Mouse (Mus musculus): ENCODE results near the gene Nrip3.

The Nrip3 gene

GRCm38 (mm10) chr7:109768699-109769383 is 13.0 kb downstream of the Nrip3 start:
- ATAC-seq (ENCODE audit: insufficient number of reproducible peaks, low FRiP score, low TSS enrichment), result no peak

GRCm38 (mm10) chr7:109767575-109768350 is 14.1 kb downstream of the Nrip3 start:
- no peak for ATAC-seq (ENCODE audit: insufficient number of reproducible peaks, low FRiP score, low TSS enrichment)

- ATAC-seq (ENCODE audit: insufficient number of reproducible peaks, low FRiP score, low TSS enrichment), result no peak
These were observed 17.8 kb downstream of the Nrip3 start for GRCm38 (mm10) chr7:109764009-109764408.

DNA sequence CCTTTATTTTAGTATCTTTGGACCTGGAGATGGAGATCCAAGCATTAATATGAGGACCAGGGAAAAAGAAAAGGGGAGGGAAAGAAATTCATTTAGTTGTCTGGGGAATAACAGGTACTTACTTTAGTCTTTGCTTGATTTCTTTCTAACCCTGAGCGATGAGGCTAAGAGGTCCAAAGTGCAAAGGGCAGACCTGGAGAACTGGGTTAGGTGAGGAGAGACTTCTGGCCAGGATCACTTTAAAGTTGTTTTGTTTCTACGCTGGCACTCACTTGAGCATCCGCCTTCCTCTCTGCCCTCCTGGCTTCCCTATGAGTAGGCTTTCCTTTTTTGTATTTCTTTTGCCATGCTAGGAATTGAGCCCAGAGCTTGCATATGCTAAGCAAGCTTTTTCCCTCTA is 25.5 kb downstream of the Nrip3 start:
- ATAC-seq (ENCODE audit: insufficient number of reproducible peaks, low FRiP score, low TSS enrichment), result no peak

DNA sequence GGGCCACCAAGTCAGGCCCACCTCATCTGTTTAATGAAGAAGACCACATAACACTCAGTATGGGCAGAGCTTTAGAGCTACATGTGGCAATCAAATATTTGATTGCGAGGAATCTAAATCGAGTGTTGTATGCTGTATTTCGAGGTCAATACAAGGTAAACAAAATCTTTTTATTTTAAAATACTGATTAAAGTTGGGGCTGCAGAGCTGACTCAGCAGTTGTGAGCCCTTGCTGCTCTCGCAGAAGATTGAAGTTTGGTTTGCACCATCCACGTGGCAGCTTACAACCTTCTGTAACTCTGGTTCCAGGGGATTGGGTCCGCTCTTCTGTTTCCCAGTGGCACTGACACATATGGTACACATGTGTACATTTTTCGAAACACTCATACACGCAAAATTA is 27.8 kb downstream of the Nrip3 start:
- no peak for ATAC-seq (ENCODE audit: insufficient number of reproducible peaks, low FRiP score, low TSS enrichment)

DNA sequence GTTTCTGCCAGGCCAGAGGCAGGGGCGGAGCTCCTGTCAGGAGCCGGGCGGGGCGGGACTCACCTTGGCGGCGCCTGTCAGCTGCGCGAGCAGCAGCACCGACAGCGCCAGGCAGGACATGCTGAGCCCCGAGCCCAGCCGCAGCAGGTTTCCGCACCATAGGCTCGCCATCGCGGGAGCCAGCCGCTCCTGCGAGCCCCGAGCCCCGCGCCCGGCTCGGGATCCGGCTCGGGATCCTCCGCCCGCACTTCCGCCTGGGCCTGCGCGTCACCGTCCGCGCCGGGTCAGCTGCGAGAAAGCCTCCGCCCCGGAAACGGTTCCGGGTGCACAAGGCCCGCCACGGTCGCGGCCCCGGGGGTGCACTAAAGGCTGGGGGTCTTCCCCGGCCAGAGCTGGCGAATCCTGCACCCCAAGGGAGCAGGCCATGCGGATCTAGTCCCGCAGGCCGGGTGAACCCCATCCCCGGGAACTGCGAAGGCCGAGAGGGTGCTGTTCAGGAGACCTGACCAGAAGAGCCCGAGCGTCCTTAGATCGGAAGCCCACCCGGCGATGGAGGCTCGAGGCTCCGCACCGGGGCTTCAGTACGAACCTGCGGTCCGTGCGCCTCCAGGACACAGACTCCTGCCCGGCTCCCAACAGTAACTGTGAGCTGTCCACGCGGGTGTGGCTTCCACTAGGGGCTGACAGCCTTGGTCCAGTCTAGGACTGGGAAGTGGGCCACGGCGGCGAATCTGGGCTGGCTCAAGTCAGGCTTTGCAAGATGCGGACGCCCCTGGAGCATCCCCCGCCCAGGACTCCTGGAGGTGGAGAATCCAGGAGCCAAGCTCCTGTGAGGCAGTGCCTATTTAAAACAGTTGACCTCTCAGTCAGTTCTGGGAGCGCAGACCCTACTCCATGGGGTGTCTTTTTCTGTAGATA is 29.6 kb downstream of the Nrip3 start, which contains the start of gene Tmem9b:
Gene Tmem9b, minus strand, starts transcription at position 868 of the 918 bp plus-strand sequence.
- ATAC-seq (ENCODE audit: insufficient number of reproducible peaks, low FRiP score, low TSS enrichment), result peak; percentile 92

- no peak for ATAC-seq (ENCODE audit: insufficient number of reproducible peaks, low FRiP score, low TSS enrichment)
These were observed 30.3 kb downstream of the Nrip3 start for GRCm38 (mm10) chr7:109751427-109752007.

- no peak for ATAC-seq (ENCODE audit: insufficient number of reproducible peaks, low FRiP score, low TSS enrichment)
These were observed 34.1 kb downstream of the Nrip3 start for GRCm38 (mm10) chr7:109747747-109748146.

- no peak for ATAC-seq (ENCODE audit: insufficient number of reproducible peaks, low FRiP score, low TSS enrichment)
These were observed 40.1 kb downstream of the Nrip3 start for GRCm38 (mm10) chr7:109741703-109742102.

GRCm38 (mm10) chr7:109741060-109741459 is 40.8 kb downstream of the Nrip3 start:
- ATAC-seq (ENCODE audit: insufficient number of reproducible peaks, low FRiP score, low TSS enrichment), result no peak

GRCm38 (mm10) chr7:109739822-109740370 is 41.9 kb downstream of the Nrip3 start:
- ATAC-seq (ENCODE audit: insufficient number of reproducible peaks, low FRiP score, low TSS enrichment), result no peak

DNA sequence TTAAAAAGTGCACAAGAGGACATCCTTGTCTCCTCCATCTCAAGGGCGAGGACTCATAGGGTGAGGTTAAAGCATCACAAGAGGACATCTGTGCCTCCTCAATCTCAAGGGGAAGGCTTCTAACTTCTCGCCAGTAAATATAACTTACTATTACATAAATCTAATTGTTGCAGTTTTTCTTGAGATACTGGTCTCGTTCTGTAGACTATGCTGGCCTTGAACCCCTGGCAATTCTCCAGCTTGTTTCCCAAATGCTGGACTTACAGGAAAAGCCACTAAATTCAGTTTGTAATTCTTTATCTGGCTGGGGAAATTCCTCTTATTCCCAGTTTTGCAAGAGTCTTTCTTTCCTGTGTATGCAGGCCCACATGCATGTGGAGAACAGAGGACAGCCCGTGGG is 47.0 kb downstream of the Nrip3 start:
- no peak for ATAC-seq (ENCODE audit: insufficient number of reproducible peaks, low FRiP score, low TSS enrichment)

DNA sequence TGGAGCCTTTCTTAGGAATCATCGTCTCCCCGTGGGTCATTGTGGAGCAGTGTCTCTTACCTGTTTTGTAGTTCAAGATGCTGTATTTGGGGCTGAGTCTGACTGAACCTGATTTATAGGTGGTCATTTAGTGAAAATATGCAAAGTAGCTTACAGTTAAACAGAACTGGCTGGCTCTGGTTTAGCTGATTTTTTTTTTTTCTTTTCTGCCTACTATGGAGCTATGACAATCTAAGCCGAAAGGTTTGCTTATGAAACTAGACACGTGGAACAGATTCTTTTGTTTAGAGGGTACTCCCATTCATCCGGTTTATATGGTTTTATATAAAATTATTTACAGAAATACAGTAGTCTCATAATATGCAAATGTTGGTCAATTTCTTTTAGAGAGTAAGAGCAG is 50.2 kb downstream of the Nrip3 start, which contains the start of gene Ascl3:
Gene Ascl3, minus strand, starts transcription at position 101 of the 400 bp plus-strand sequence.
- ATAC-seq (ENCODE audit: insufficient number of reproducible peaks, low FRiP score, low TSS enrichment), result no peak

DNA sequence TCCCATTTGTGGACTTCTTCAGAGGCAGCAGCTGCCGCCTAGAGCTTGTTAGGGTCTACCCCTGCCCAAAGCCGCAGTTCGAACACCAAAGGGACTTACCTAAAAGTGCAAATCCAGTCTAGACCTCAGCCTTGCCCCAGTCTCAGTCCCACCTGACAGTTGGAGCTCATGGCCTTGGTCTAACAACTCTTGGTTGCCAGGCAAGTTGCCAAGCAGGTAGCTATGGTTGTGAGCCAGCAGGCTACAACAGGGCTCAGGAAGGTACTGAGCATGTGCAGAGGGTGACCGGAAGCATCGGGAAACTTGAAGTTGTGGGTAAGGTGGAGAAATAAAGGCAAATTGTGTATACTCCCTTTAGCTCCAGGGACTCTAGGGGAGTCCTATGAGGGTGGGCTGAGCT is 58.1 kb downstream of the Nrip3 start, which contains the start of gene BC051019:
Gene BC051019, minus strand, starts transcription at position 154 of the 400 bp plus-strand sequence.
- ATAC-seq (ENCODE audit: insufficient number of reproducible peaks, low FRiP score, low TSS enrichment), result no peak

GRCm38 (mm10) chr7:109723114-109723513 is 58.7 kb downstream of the Nrip3 start:
- ATAC-seq (ENCODE audit: insufficient number of reproducible peaks, low FRiP score, low TSS enrichment), result no peak

DNA sequence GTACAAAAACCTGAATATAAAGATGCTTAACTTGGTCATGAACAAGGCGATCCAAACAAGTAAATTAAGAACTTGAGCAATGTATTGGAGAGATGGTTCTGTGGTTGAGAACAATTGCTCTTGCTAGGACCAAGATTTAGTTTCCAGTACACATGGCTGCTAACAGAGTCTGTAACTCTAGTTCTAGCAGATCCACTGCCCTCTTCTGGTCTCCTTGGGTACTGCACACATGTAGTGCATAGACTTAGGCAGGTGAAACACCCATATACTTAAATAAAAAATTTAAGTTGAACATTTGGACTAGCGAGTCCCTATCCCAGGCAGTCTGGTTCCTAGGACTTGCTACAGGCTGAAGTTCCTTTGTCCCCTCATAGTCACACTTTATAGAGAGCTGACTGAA is 59.2 kb downstream of the Nrip3 start:
- ATAC-seq (ENCODE audit: insufficient number of reproducible peaks, low FRiP score, low TSS enrichment), result no peak

DNA sequence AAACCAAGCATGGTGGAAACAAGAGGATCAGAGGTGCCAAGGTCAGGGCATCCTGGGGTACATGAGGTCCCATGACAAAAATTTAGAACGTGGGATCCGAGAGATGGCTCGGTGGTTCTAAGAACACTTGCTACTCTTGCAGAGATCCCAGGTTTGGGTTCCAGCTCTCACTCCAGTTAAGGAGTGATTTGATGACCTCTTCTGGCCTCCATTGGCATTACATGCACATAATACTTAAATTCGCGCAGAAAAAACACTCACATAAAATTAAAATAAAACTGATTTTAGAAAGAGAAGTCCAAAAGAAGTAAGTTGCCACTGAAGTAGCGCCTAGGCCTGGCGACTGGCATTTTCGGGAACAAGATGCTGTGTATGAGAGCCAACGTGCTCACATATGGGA is 62.5 kb downstream of the Nrip3 start:
- no peak for ATAC-seq (ENCODE audit: insufficient number of reproducible peaks, low FRiP score, low TSS enrichment)

DNA sequence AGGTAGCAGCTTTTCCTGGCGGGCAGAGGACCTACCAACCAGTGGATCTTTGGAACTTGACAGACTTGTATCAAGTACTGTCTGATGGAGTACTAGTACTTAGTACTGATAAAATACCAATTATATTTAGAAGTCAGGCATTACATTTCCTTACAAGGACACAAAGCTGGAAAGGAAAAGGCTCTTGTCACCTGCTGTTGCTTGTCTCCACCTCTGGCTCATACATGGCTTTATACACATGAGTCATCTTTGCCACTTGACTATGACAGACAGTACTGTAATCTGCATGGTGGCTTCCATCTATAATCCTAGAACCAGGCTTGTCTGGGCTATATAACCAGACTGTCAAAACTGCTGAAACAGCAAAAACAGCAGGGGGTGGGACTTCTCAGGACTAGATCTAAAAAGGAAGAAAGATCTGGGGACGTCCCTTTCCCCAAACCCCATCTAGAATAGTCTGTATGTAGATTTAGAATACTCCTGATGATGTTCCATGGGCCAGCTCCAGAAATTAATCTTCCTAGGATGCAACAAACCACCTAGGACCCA is 68.3 kb downstream of the Nrip3 start:
- no peak for ATAC-seq (ENCODE audit: insufficient number of reproducible peaks, low FRiP score, low TSS enrichment)

DNA sequence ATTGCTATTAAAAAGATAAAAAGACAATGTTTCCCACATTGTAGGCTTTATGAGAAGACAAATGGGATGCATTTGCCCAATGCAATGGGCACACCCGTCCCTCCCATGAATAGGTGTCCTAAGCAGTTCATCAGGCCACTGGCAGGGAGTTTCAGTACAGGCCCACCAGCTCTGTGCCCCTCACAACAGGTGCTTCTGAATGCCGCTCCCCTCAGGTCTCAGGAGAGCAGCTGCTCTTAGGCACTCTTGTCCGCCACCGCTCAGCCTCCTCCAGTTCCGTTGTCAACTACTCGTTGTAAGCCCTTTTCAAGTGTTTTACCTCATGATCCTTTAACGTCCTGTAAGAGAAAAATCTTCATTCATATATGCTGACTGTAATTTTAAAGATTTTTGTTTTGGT is 69.6 kb downstream of the Nrip3 start:
- ATAC-seq (ENCODE audit: insufficient number of reproducible peaks, low FRiP score, low TSS enrichment), result no peak

DNA sequence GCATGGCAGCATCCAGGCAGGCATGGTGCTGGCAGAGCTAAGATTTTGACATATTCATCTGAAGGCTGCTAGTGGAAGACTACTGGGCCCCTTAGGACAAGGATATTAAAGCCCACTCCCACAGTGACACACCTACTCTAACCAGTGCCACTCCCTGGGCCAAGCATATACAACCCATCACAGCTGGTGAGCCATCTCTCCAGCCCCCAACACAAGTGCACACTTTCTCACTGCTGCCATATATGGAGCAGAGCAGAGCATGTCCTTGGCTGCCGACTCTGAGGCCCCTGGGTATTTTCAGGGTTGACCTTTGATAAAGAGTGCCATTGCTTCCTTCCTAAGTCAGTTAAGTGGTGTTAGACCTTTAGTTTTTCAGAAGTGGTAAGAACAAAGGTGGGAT is 71.8 kb downstream of the Nrip3 start:
- ATAC-seq (ENCODE audit: insufficient number of reproducible peaks, low FRiP score, low TSS enrichment), result no peak

All from cerebellum, adult (tissue).